Mouse (Mus musculus): Measurements from ENCODE around the gene Tmeff2. TPM values are rescaled to one million over a fixed set of nuclear protein-coding genes. Genes with fewer than 3 reads are reported as not detected.
A peak's percentile ranks its signal among the peaks of the same experiment; 100 is the strongest.
"Not testable (repeated sequence)": the region's sequence is repeated elsewhere in the genome, so short reads cannot be mapped to it uniquely, and the experiment has no call there.

Tmeff2 gene
- total RNA-seq (2021) = 6.2 and 6.7 TPM in 2 replicates
- long read RNA-seq, experiment 1, transcript Tmeff2-201 (10 exons, 3,343 nt) = major isoform, 21 of 25 reads
- long read RNA-seq, experiment 1, partial matches to known transcripts = 0 of 25 reads
- long read RNA-seq, experiment 1, other reads (novel, unspliced or antisense) = 4 of 25 reads
- long read RNA-seq, experiment 2, transcript Tmeff2-201 (10 exons, 3,343 nt) = major isoform, 17 of 19 reads
- long read RNA-seq, experiment 2, partial matches to known transcripts = 1 of 19 reads
- long read RNA-seq, experiment 2, other reads (novel, unspliced or antisense) = 1 of 19 reads

GRCm38 (mm10) chr1:50900386-50900785 is at the start of gene Tmeff2:
Tmeff2 (plus strand) TSS chr1:50900647.
- DNase-seq = not testable (repeated sequence)

GRCm38 (mm10) chr1:50861515-50861914 is 38.9 kb upstream of the Tmeff2 start:
- no peak for DNase-seq

DNA sequence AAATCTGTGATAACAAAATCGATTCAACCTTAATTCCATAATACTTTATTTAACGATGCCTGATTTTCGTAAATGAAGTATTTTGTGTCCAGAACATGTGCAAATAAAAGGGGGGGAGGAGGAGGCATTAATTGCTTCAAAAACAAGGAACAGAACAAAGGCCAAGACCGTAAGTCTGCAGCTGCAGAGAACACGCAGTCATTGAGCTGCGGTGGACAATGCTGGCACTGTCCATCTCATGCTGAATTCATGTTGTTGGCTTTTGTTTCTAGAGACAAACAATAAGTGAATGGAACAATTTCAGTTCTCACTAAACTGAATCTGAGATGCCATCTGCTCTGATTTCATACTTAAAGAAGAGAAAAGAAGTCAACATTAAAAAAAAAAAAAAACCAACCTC is 2.8 kb upstream of the Tmeff2 start:
- DNase-seq = no peak

- DNase-seq = no peak
These were observed 24.4 kb downstream of the Tmeff2 start for GRCm38 (mm10) chr1:50924838-50925355.

DNA sequence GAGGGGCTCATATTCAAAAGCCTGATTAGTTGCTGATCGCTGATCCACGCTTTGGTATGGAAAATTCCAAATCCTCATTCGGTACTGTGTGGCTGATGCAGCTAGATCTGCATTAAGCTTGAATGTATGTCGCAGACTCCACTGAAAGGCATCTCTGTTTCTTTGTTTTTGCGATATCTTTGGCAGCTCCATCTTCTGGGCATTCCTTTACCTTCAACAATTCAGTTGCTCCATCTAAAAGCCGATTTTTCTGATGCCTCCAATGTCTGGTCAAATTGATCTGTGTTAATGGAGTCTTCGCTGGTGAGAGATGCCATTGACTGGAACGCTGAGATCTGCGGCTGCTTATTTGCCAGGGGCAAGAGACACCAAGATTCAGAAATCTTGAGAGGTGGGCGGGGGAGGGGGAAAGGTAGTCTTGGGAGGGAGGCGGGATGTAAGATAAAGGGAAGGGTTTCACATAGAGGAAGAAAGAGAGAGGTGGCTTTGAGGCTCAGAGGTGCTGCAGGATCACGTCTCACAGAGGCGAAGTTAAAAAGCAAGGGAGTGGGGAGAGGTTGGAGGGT is 25.0 kb downstream of the Tmeff2 start:
- no peak for DNase-seq

- DNase-seq = no peak
These were observed 26.1 kb downstream of the Tmeff2 start for GRCm38 (mm10) chr1:50926374-50927060.

- DNase-seq = peak; percentile 88
These were observed 26.7 kb downstream of the Tmeff2 start for GRCm38 (mm10) chr1:50927077-50927611.

DNA sequence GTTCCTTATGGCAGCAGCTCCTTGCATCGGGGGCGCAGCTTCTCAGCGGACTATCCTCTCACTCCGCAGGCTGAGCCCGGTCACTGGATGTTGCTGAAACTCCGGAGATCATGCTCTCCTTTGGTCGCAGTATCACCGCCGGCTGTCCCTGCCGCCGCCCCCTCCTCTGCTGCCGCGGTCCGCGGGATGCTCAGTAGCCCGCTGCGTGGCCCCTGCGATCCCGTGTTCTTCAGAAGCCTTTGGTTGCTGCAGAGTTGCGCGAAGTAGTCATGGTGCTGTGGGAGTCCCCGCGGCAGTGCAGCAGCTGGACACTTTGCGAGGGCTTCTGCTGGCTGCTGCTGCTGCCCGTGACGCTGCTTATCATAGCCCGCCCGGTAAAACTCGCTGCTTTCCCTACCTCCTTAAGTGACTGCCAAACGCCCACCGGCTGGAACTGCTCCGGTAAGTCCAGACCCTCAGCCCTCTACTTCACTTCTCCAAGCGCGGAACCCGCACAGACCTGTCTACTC is 27.3 kb downstream of the Tmeff2 start:
- DNase-seq = peak; percentile 7

- no peak for DNase-seq
These were observed 28.3 kb downstream of the Tmeff2 start for GRCm38 (mm10) chr1:50928776-50929175.

GRCm38 (mm10) chr1:50935076-50935475 is 34.6 kb downstream of the Tmeff2 start:
- DNase-seq = no peak

- no peak for DNase-seq
These were observed 35.0 kb downstream of the Tmeff2 start for GRCm38 (mm10) chr1:50935484-50935883.

- no peak for DNase-seq
These were observed 39.9 kb downstream of the Tmeff2 start for GRCm38 (mm10) chr1:50940131-50941039.

- no peak for DNase-seq
These were observed 48.1 kb downstream of the Tmeff2 start for GRCm38 (mm10) chr1:50948575-50948974.

DNA sequence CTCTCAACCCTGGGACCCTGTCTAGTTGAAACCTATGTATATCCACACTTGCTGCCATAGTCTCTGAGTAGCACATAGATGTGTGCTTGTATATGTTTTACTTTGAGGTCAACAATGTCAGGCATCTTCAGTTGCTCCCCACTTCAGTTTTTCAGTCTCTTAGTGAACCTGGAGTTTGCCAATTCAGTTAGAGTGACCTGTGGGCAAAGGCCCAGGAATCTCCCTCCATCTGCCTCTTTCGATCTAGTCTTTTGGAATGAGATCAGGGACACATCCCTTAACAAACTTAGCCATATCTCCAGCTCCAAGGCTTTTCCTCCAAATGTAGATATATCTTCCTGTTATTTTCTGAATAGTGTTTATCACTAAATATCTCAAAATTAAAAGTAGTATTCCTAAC is 58.4 kb downstream of the Tmeff2 start:
- no peak for DNase-seq

DNA sequence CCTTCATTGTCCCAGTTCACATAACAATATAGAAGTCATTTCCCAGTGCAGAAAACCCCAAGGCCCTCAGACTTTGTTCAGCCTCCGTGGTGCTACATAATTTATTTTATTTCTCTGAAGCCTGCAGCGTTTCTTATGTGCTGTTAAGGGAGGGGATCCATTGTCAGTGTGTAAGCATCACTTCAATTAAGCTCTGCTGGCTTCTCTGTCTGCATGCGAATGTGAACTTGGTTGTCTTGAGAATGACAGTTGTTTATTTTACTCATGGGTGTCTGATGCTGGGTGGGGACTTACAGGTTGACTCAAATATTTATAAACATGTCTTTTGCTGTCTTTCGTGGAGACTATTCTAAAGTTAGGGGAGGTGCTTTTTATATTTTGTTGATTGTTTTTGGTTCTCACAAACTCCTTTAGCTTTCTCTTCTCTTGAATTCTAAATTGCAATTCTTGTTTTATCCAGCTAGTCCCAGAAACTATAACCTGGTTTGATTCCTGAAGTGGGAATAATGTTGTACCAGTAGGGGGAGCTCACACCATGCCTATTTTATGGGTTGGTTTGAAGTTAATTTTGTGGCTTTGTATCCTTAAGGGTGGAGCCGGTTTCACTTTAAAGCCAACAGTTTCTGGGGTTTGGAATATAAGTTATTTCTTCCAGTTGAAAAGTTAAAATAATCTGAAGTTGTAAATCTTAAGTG is 61.7 kb downstream of the Tmeff2 start:
- DNase-seq = peak; percentile 62

DNA sequence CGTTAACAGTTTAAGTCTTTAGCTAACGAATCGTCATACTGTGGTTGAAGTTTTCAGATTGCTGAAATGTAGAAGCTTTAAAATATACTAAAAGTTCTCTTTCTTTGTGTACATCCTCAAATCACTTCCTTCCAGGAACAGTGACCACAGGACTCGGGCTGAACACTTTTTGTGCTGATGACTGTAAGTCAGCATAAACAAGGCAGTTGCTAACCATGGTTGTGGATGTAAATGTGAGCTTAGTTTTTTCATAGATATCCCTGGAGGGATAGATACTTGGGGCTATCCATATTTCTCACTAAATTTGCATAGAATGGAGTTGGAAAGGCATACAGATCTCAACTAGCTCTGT is 62.2 kb downstream of the Tmeff2 start:
- DNase-seq = no peak

DNA sequence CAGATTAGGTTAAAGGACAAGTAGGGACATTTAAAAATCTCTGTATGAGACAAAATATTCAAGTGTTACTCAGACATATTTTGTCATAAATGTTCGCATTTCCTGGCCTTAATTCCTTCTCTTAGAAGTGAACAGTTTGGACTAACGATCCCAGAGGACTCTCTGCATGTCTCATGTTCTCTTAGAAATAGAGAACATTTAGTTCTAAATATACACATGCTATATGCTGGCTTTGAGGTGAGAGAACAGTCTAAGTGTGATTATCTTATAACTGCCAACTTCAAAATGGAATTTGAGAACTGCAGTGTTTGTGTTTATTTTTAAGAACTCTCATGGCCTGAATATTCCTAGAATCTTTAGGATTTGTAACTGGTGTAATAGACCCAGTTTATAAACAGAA is 69.2 kb downstream of the Tmeff2 start:
- no peak for DNase-seq

DNA sequence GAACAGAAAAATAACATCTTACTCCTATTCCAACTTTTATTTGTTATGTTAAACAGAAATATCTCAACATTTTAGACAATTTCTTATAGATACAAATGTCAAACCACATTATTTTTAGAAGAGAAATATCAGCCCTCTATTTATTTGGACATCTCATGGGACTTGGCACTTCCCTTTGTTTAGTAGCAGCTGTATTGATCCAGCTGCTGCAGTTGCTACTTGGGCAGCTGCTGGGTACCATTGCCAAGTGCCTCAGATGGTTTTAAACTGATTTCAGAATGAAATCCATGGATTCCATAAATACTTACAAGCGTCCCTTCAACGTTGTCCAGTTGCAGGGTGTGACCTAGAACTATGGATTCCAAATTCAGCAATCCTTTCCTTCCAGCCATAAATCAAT is 70.4 kb downstream of the Tmeff2 start:
- DNase-seq = no peak

- DNase-seq = no peak
These were observed 72.3 kb downstream of the Tmeff2 start for GRCm38 (mm10) chr1:50972509-50973436.

Measured in adrenal gland, postnatal 14 days (tissue).